Mouse (Mus musculus) large intestine, adult 2 months (tissue): Measurements from ENCODE around the gene Rbm38. TPM values are rescaled to one million over a fixed set of nuclear protein-coding genes. Genes with fewer than 3 reads are reported as not detected.

Experiments used
- DNase-seq: peaks from one replicate; pipeline ENCODE4 v3.0.0-alpha.2; 2012; ENCODE audit warnings: low read depth, low spot score
- WGBS: fragments of 180-500 bp; shearing (Covaris S2); methylation state at CpG from one replicate; pipeline ENCODE4 v1.1.7; 2018; 5-methylcytosine and 5-hydroxymethylcytosine counted together
- polyA plus RNA-seq: library from polyadenylated mRNA; depleted of rRNA; stranded (reverse); fragments of >200 nt; gene quantifications from 2 replicates; pipeline ENCODE4 v1.2.3, GENCODE M21; 2012

Gene Rbm38
- polyA plus RNA-seq, 1 experiment: 70.9 TPM

- DNase-seq: no peak
- WGBS: 76% methylated on average over 13 of the region's 13 CpGs
These were observed 13.2 kb downstream of the Rbm38 start for GRCm38 (mm10) chr2:173033531-173033930.

DNA sequence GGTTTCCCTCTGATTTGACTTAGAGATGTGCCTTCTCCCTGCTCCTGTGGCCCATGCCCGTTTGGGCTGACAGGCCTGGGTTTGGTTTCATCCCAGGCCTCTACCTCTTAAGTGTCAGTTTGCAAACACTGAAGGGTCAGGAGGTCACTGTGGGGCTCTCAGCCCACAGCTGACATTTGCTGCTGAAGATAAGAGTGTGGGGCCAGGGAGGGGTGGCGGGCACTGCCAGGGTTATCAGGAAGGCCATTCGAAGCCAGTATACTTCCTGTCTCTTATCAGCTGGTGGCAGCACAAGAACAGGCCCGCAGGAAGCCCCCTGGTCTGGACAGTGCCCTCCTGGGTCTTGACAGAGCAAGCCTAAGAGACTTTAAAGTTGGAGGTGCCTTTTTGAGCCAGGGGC lies 14.7 kb downstream of the Rbm38 start:
- no peak for DNase-seq
- 45% methylated on average over 4 of the region's 4 CpGs for WGBS

DNA sequence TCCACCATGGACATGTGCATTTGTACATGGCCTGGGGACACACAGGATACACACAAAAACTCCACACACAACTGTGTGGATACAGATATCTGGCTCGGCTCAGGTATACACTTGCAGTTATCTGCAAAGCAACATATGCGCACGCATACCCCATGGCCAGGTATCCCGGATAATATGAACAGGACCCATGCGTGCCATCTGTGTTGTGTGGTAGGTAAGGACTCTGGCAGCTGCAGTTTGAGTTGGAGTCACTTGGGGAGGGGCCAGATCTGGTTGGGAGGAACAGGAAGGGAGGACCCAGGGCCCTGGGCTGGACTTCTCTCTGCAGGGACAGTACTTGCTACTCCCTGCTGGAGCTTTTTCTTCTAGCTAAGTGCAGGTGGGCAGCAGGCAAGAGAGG lies 15.4 kb downstream of the Rbm38 start:
- 89% methylated on average over 5 of the region's 5 CpGs for WGBS

DNA sequence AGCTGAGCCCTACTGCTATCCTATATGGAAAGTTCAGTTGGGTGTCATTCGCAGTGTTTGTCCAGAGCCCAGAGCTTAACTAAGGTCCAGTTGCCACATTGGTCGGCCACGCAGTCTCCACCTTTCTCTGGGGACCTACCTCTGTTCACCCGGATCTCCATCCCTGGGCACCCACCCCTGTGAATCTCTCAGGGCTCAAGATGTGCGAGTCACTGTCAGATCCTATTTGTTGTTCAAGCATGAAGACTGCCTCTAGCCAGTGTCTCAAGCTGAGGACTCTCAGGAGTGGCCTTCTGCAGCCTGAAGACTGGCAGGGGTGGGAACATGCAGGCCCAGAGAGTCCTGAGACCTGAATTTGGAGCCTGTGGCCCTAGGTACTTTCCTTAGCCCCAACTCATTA lies 15.8 kb downstream of the Rbm38 start:
- DNase-seq: no peak
- WGBS: 89% methylated on average over 5 of the region's 5 CpGs

More for the DNA sequence above, 15.4 kb downstream of the Rbm38 start:
- DNase-seq: no peak

DNA sequence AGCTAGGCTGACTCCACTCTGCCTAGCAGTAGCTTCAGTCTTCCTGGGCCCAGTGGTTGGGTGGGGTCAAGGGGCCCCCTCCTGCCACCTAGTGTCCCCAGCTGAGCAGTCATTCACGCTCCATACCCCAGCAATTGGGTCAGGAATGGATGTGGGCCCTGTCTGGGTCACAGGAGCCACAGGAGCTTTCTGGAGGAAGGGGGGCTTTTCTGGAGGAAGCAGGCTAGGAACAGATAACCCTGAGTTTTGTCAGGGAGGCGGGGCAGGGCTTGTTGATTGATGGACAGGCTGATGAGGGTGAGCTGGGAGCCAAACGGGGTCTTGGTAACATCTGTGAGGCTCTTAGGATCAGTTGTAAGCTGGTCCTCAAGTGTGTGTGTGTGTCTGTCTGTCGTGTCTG lies 16.3 kb downstream of the Rbm38 start:
- DNase-seq: no peak
- 79% methylated on average over 4 of the region's 4 CpGs for WGBS

- 74% methylated on average over 5 of the region's 5 CpGs for WGBS
- DNase-seq: no peak
These were observed 17.0 kb downstream of the Rbm38 start for GRCm38 (mm10) chr2:173037347-173037746.

DNA sequence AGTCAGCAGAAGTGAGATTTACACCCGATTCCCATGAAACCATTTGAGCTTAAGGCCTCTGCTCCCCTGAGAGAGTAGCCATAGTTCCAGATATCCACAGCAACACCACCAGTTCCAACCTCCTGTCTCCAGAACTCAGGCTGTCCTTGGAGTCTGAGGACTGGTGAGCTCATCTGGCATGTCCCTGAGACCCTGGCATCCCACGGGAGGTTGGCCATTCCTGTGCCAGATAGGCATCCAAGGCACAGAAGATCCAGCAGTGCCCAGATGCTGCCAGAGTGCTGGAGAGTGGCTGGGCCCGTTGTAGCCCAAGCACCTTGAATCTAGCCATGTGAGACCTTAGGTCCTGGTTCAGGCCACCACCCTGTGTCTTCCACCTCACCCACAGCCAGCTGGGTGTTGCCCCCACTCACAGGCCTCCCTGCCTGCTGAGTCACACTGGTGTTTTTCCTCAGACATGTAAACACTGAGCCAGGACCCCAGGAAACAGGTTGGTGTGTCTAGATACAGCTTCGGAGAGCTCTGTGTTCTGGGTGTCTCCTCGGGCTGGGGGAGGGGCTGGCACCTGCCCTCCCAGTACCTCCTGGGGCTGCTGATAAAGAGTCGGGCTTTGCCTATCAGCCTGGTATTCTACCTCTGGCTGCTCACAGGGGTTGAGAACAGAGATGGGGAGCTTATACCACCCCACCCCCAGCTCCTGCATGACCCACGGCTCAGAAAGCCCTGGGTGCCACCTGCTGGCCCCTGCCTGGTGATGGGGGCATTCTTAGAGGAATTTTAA lies 17.7 kb downstream of the Rbm38 start:
- DNase-seq: no peak

DNA sequence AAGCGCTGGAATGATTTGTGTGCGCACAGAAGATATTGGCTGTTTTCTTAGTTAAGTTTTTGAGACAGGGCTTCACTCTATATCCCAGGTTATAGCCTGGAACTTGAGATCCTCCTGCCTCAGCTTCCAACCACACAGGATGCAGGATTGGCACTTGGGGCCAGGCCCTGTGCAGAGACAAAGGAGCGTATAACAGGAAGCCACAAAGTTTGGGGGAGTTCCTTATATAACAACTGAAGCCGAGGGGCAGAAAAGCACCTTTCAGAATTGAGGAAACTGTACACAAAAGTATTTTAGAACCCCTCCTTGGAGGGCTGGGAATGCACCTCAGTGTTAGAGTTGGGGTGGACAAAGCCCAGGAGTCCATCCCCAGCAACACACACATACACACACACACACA lies 18.7 kb downstream of the Rbm38 start:
- DNase-seq: no peak
- 86% methylated on average over 4 of the region's 4 CpGs for WGBS

More for the DNA sequence above, 17.7 kb downstream of the Rbm38 start:
- WGBS: 65% methylated on average over 7 of the region's 7 CpGs

GRCm38 (mm10) chr2:173040803-173041202 lies 20.5 kb downstream of the Rbm38 start:
- WGBS: 59% methylated on average over 3 of the region's 3 CpGs
- no peak for DNase-seq

DNA sequence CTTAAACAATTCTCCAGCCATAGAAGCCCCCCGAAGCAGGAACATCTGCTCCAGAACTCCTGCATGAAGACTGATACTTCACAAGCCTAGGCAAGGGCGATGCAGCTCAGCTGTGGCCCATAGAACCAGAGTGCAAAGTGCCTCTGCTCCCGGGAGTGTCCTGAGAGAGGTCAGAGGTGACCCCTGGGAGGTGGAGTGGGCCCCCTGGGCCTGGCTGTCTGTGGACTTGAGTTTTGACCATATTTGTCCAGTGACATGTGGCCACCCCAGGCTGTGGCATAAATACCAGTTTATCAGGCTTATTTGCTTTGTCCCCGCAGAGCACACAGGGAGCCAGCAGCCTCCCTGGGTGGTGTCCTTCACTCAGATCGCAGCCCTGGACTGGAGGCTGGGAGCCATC lies 20.9 kb downstream of the Rbm38 start:
- no peak for DNase-seq
- WGBS: 60% methylated on average over 5 of the region's 5 CpGs

DNA sequence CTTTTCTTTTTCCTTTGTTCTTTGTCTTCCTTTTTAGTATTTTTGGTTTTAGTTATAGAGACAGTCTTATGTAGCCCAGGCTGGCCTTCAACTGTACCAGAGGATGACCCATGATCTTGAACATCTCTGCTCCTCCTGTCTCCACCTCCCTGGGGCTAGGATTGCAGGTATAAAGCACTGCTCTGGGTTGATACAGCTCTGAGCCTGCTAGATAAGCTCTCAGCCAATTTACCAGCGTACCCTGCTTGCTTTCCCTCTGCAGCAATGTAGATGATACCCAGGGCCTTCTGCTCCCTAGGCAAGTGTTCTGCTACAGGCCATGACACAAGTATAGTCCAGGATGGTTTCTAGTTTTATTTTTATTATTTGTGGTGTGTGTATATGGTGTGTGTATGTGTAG lies 21.6 kb downstream of the Rbm38 start:
- DNase-seq: no peak

DNA sequence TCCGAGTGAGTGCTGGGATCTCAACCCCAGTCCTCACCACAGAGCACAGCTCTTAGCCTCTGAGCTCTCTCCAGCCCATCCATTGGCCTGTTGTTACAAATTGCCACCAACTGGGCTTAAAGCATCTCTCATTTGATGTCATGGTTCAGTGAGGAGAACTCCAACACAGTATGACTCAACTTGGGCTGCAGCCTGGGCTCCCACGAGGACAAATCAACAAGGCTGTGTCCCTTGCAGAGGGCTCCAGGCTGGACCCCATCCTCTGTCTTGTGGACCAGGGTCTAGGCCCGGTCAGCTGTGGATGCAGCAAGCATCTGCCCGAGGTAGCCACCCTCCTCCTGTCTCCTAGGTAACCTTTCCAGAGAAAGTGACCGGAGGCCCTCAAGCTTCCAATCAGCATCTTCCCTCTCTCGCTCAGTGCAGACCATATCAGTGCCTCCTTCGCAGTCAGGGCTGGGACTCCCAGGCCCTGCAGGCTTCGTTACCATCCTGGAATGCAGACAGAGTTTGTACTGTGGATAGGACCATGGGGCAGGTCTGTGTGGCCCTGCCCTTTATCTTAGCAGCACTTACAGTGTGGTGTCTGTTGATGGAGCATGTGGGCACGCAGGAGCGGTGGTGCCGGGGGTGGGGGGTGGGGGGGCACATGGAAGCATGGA lies 22.3 kb downstream of the Rbm38 start:
- 83% methylated on average over 11 of the region's 11 CpGs for WGBS
- DNase-seq: no peak

More for the DNA sequence above, 21.6 kb downstream of the Rbm38 start:
- WGBS: 89% methylated on average over 1 of the region's 1 CpGs

DNA sequence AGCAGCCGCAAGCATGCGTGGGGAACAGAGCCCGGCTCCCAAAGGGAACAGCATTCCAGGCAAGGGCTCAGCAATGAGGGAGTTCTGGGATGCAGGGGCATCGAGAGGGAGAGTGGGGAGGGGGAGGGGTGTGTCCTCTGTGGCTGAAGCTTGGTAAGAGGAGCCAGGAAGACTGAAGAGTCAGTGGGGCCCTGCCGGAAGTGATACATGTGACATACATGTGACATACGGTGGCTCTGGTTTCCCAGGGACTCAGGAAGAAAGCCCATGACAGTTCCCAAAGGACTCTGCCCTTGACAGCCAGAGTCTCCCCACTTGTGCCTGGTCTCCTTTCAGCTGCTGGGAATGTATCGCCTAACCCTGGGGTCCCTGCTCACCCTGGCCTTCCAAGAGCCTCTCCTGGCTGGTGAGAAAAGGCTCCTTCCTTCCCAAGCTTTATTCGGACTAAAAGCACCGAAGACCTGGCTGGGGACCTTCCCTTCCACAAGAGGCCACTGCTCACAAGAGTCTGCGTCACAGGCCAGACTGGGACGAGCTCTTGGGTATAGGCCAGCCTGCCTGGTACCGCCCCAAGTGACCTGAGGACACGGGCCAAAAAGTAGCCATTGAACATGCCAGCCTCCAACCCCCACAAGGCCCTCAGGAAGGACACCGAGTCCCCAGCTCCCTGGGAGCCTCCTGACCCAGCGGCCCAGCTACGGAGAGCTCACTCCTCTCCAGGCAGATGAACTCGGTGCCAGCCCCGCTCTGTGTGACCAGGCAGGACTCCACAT lies 24.1 kb downstream of the Rbm38 start:
- DNase-seq: no peak
- 78% methylated on average over 18 of the region's 18 CpGs for WGBS

DNA sequence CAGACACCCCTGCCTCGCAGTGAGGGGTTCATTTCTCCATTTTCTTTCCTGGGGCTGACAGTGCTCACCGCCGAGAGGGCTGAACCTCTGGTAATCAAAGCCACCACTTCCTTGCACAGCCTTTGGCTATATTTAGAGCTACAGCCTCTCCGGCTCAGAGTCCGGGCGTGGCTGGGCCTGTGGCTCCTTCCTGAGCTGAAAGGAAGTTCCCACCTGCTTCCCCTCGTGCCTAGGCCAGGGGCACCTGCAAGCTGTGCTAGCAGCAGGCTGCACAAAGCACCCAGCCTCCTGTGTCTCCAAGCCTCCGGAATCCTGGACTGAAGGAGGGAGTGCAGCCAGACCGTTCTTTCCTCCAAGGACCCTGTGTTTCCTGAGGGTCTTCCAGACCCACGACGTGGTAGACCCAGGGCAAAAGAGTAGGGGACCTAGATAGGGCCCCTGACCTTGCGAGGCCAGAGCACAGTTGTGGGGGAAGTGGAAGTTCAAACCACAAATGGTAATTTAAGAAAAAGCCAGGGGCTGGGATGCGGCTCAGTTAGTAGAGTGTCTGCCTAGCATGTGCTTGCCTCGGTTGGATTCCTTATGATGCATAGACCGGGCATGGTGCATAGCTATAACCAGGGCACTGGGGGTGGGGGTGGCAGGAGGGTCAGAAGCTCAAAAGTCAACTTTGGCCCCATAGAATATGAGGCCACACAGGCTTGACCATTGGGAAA lies 26.4 kb downstream of the Rbm38 start:
- 63% methylated on average over 15 of the region's 15 CpGs for WGBS
- no peak for DNase-seq

GRCm38 (mm10) chr2:173047471-173047870 lies 27.2 kb downstream of the Rbm38 start:
- 79% methylated on average over 5 of the region's 5 CpGs for WGBS
- DNase-seq: no peak

GRCm38 (mm10) chr2:173048041-173048745 lies 27.9 kb downstream of the Rbm38 start:
- no peak for DNase-seq
- 68% methylated on average over 17 of the region's 17 CpGs for WGBS

GRCm38 (mm10) chr2:173049231-173049630 lies 28.9 kb downstream of the Rbm38 start:
- no peak for DNase-seq
- 82% methylated on average over 3 of the region's 3 CpGs for WGBS

- DNase-seq: no peak
- 71% methylated on average over 6 of the region's 6 CpGs for WGBS
These were observed 29.5 kb downstream of the Rbm38 start for GRCm38 (mm10) chr2:173049817-173050216.
